ENCODE assay signal across 25 mouse cellular contexts in genomic region chr4:4311496-4311895, GRCm38 (mm10).
"Had no signal": no experiment of that assay in that cellular context is flagged by ENCODE, and none has a peak within 500 bp of the region (broad histone marks: within the 10 kb centered on the region; RNA-seq: fewer than 3 reads in every experiment).

No protein-coding gene starts in this region.

- H3K36me3 ChIP-seq: embryonic facial prominence, embryonic 10.5 days; embryonic facial prominence, embryonic 12.5 days; embryonic facial prominence, embryonic 13.5 days; embryonic facial prominence, embryonic 15.5 days; forebrain, embryonic 10.5 days; forebrain, embryonic 12.5 days; forebrain, embryonic 15.5 days; heart, embryonic 10.5 days had no signal

- H3K9me3 ChIP-seq: embryonic facial prominence, embryonic 10.5 days; embryonic facial prominence, embryonic 12.5 days; embryonic facial prominence, embryonic 13.5 days; embryonic facial prominence, embryonic 15.5 days; forebrain, embryonic 10.5 days; forebrain, embryonic 12.5 days; forebrain, embryonic 13.5 days; forebrain, embryonic 15.5 days; heart, embryonic 10.5 days had no signal

- H3K4me1 ChIP-seq: embryonic facial prominence, embryonic 10.5 days; embryonic facial prominence, embryonic 12.5 days; embryonic facial prominence, embryonic 13.5 days; embryonic facial prominence, embryonic 15.5 days; forebrain, embryonic 10.5 days; forebrain, embryonic 12.5 days; forebrain, embryonic 13.5 days; forebrain, embryonic 15.5 days; heart, embryonic 10.5 days had no signal

- H3K4me3 ChIP-seq: embryonic facial prominence, embryonic 10.5 days; embryonic facial prominence, embryonic 12.5 days; embryonic facial prominence, embryonic 13.5 days; embryonic facial prominence, embryonic 15.5 days; erythroblast, embryonic 14.5 days; forebrain, embryonic 10.5 days; forebrain, embryonic 12.5 days; forebrain, embryonic 13.5 days; forebrain, embryonic 15.5 days; gastrocnemius, adult 2 months; heart, adult 2 months; heart, embryonic 10.5 days had no signal

- H3K4me2 ChIP-seq: embryonic facial prominence, embryonic 12.5 days; embryonic facial prominence, embryonic 13.5 days; embryonic facial prominence, embryonic 15.5 days; forebrain, embryonic 12.5 days; forebrain, embryonic 13.5 days; forebrain, embryonic 15.5 days had no signal

- H3K27me3 ChIP-seq: embryonic facial prominence, embryonic 12.5 days; embryonic facial prominence, embryonic 13.5 days; embryonic facial prominence, embryonic 15.5 days; forebrain, embryonic 12.5 days; forebrain, embryonic 13.5 days; forebrain, embryonic 15.5 days had no signal

- DNase-seq: cerebellum, adult 9-11 months; cerebellum, postnatal 10 days; cerebellum, postnatal 14 days; cerebellum, postnatal 25 days; cerebellum, postnatal 36 days; embryo, embryonic 11 days; forebrain, postnatal 0 days; gastrocnemius, adult 2 months; gastrocnemius, postnatal 10 days; gastrocnemius, postnatal 14 days; gastrocnemius, postnatal 25 days; gastrocnemius, postnatal 36 days; heart, adult 11 months; heart, adult 18-20 months; heart, adult 2 months had no signal

- H3K27ac ChIP-seq: embryonic facial prominence, embryonic 10.5 days; embryonic facial prominence, embryonic 12.5 days; embryonic facial prominence, embryonic 13.5 days; embryonic facial prominence, embryonic 15.5 days; forebrain, embryonic 10.5 days; forebrain, embryonic 12.5 days; forebrain, embryonic 13.5 days; forebrain, embryonic 15.5 days; gastrocnemius, adult 2 months; heart, adult 2 months; heart, embryonic 10.5 days had no signal

- H3K9ac ChIP-seq: embryonic facial prominence, embryonic 12.5 days; embryonic facial prominence, embryonic 13.5 days; embryonic facial prominence, embryonic 15.5 days; forebrain, embryonic 12.5 days; forebrain, embryonic 13.5 days; forebrain, embryonic 15.5 days; forebrain, postnatal 0 days had no signal
